Mouse (Mus musculus) testis, adult 2 months (tissue): ENCODE results near the gene Arl6ip4. TPM values are rescaled to one million over a fixed set of nuclear protein-coding genes. Genes with fewer than 3 reads are reported as not detected.

Experiments used
- H3K27ac ChIP-seq: fragments of 200-500 bp; 2 replicates; pipeline ENCODE4 v1.5.1; 2012; ENCODE audit warnings: low read depth, low read length; ENCODE audit not compliant: control insufficient read depth, insufficient read depth
- H3K27me3 ChIP-seq: fragments of 200-500 bp; 2 replicates; pipeline ENCODE4 v1.6.1; 2012; ENCODE audit warnings: mild to moderate bottlenecking, low read length, moderate library complexity; ENCODE audit not compliant: control insufficient read depth, insufficient read depth
- H3K36me3 ChIP-seq: fragments of 200-500 bp; 2 replicates; pipeline ENCODE4 v1.6.1; 2012; ENCODE audit warnings: mild to moderate bottlenecking, low read length; ENCODE audit not compliant: control insufficient read depth, insufficient read depth
- H3K4me1 ChIP-seq: fragments of 200-500 bp; 2 replicates; pipeline ENCODE4 v1.6.1; 2012; ENCODE audit warnings: low read length; ENCODE audit not compliant: control insufficient read depth, insufficient read depth
- H3K4me3 ChIP-seq: fragments of 200-500 bp; 2 replicates; pipeline ENCODE4 v1.5.1; 2012; ENCODE audit warnings: low read depth, mild to moderate bottlenecking, low read length, moderate library complexity, mixed read lengths; ENCODE audit not compliant: control insufficient read depth
- CTCF ChIP-seq: fragments of 200-500 bp; IDR thresholded peaks from 2 replicates; pipeline ENCODE4 v1.5.1; 2012; ENCODE audit warnings: low read depth, mild to moderate bottlenecking, inconsistent platforms, low read length, moderate library complexity; ENCODE audit not compliant: control insufficient read depth, insufficient read depth, insufficient replicate concordance
- POLR2A ChIP-seq: fragments of 200-500 bp; IDR thresholded peaks from 2 replicates; pipeline ENCODE4 v1.6.1; 2012; ENCODE audit warnings: low read depth, mild to moderate bottlenecking, inconsistent platforms, low read length, moderate library complexity; ENCODE audit not compliant: control insufficient read depth
- polyA plus RNA-seq: library from polyadenylated mRNA; depleted of rRNA; stranded (reverse); fragments of >200 nt; gene quantifications from 2 replicates; pipeline ENCODE4 v1.2.3, GENCODE M21; 2012

Gene Arl6ip4
- polyA plus RNA-seq, 1 experiment: 28.3 TPM

- Histone ChIP-seq H3K4me1 (no peaks in the 10 kb centered on the region), H3K36me3 (no peaks in the 10 kb centered on the region), H3K27ac (no peak overlapping the region), H3K27me3 (no peaks in the 10 kb centered on the region), H3K4me3 (no peak overlapping the region)
- TF ChIP-seq CTCF (no peak), POLR2A (no peak)
Measured at GRCm38 (mm10) chr5:124122357-124122756, 6.5 kb downstream of the Arl6ip4 start.

DNA sequence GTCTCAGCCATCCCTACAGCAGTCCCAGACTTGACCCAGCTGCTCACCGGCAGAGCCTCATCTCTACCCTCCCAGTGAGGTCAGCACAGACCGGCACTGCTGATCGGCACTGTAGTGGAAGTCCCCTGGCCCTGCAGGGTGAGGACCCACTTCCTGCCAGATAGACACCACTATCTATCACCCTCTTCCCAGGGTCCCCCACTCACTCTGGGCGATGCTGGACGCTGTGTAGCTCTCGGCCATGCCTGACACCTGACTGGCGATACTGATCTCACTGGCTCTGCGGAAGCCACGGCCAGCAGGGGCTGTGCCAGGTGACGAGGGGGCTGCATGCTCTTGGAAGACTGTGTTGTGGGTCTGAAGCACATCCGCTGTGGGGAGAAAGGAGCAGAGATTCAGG, 9.2 kb downstream of the Arl6ip4 start:
- no peaks in the 10 kb centered on the region for H3K36me3 ChIP-seq

GRCm38 (mm10) chr5:124134261-124134660, 18.4 kb downstream of the Arl6ip4 start:
- Histone ChIP-seq H3K4me3 (no peak overlapping the region), H3K27ac (no peak overlapping the region), H3K27me3 (no peaks in the 10 kb centered on the region), H3K36me3 (no peaks in the 10 kb centered on the region), H3K4me1 (no peaks in the 10 kb centered on the region)
- TF ChIP-seq CTCF: no peak

More for the DNA sequence above, 9.2 kb downstream of the Arl6ip4 start:
- TF ChIP-seq CTCF: no peak
- no peak for TF ChIP-seq POLR2A
- H3K27ac ChIP-seq: no peak overlapping the region
- no peak overlapping the region for H3K4me3 ChIP-seq
- no peaks in the 10 kb centered on the region for H3K27me3 ChIP-seq
- no peaks in the 10 kb centered on the region for H3K4me1 ChIP-seq

GRCm38 (mm10) chr5:124138066-124138465, 22.2 kb downstream of the Arl6ip4 start:
- Histone ChIP-seq H3K4me3 (no peak overlapping the region), H3K27me3 (no peaks in the 10 kb centered on the region), H3K27ac (no peak overlapping the region), H3K36me3 (no peaks in the 10 kb centered on the region), H3K4me1 (no peaks in the 10 kb centered on the region)
- TF ChIP-seq POLR2A: no peak
- TF ChIP-seq CTCF: no peak

DNA sequence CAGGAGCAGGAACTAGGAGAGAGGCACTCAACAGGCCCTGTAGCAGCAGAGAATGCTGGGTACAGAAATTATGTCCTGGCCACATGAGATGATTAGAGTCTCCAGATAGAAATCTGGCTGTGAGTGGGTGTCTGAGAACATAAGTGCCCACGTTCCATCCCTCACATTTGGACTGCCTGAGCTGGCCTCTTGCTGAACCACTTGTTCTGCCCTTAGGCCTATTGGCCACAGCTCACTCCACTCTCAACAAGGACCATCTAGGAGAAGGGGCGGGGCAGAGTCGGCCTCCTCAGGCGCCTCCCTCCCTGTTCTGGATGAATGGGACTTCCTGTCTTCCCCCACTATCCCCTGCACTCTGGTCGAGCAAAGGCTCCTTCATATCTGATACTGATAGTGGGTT, 33.1 kb downstream of the Arl6ip4 start:
- Histone ChIP-seq H3K4me3 (no peak overlapping the region), H3K36me3 (no peaks in the 10 kb centered on the region), H3K4me1 (no peaks in the 10 kb centered on the region), H3K27ac (no peak overlapping the region), H3K27me3 (no peaks in the 10 kb centered on the region)
- TF ChIP-seq POLR2A (no peak), CTCF (no peak)

- H3K4me3 ChIP-seq: no peak overlapping the region
- no peaks in the 10 kb centered on the region for H3K36me3 ChIP-seq
- no peaks in the 10 kb centered on the region for H3K4me1 ChIP-seq
- H3K27me3 ChIP-seq: no peaks in the 10 kb centered on the region
- H3K27ac ChIP-seq: no peak overlapping the region
- TF ChIP-seq POLR2A (no peak), CTCF (no peak)
Measured at GRCm38 (mm10) chr5:124150895-124151294, 35.0 kb downstream of the Arl6ip4 start.

DNA sequence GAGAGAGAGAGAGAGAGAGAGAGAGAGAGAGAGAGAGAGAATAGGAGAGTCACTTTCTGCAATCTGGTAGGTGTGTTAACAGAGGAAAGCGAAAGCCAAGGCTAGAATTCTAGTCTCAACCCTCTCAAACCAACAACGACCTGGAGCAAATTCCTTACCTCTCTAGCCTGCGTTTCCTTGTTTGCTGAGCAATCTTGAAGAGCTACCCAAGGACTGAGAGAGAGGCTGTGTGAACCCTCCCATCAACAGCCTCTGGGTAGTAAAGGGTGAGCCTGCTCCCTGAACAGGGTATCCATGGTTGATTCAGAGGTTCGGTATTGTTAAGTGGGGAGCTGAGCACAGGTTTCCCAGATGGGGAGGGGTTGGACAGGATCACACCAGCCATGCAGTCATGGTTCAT, 36.8 kb downstream of the Arl6ip4 start:
- Histone ChIP-seq H3K27me3 (no peaks in the 10 kb centered on the region), H3K4me1 (no peaks in the 10 kb centered on the region), H3K27ac (no peak overlapping the region), H3K36me3 (no peaks in the 10 kb centered on the region), H3K4me3 (no peak overlapping the region)
- TF ChIP-seq POLR2A (no peak), CTCF (no peak)

DNA sequence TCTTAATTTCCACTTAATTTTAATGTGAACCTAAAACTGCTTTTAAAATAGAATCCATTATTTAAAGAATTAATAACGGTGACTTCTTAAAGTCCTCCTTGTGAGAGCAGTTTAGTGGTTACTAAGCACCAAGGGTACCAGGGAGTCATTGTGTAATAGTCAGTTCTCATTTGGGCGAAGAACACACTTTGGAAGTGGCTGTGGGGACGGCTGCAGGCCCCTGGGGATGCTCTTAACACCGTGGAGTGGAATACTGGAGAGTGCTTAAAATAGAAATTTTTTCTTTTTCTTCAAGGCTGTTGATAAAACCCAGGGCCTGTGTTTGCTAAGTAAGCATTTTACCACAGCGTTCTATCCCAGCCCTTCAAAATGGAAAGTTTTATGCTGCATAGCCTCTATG, 40.1 kb downstream of the Arl6ip4 start:
- Histone ChIP-seq H3K27ac (no peak overlapping the region), H3K4me3 (no peak overlapping the region), H3K36me3 (no peaks in the 10 kb centered on the region), H3K27me3 (no peaks in the 10 kb centered on the region), H3K4me1 (no peaks in the 10 kb centered on the region; the same call in 1 of the 2 replicates)
- TF ChIP-seq CTCF: no peak
- TF ChIP-seq POLR2A: no peak
